Mouse (Mus musculus) testis, adult 2 months (tissue): ENCODE data around the gene Tgfbr1.
"Not testable (repeated sequence)": the region's sequence is repeated elsewhere in the genome, so short reads cannot be mapped to it uniquely, and the experiment has no call there.

Experiments
- CTCF ChIP-seq: fragments of 200-500 bp; IDR thresholded peaks from 2 replicates; pipeline ENCODE4 v1.5.1; 2012; ENCODE audit warnings: low read depth, mild to moderate bottlenecking, inconsistent platforms, low read length, moderate library complexity; ENCODE audit not compliant: control insufficient read depth, insufficient read depth, insufficient replicate concordance
- POLR2A ChIP-seq: fragments of 200-500 bp; IDR thresholded peaks from 2 replicates; pipeline ENCODE4 v1.6.1; 2012; ENCODE audit warnings: low read depth, mild to moderate bottlenecking, inconsistent platforms, low read length, moderate library complexity; ENCODE audit not compliant: control insufficient read depth

DNA sequence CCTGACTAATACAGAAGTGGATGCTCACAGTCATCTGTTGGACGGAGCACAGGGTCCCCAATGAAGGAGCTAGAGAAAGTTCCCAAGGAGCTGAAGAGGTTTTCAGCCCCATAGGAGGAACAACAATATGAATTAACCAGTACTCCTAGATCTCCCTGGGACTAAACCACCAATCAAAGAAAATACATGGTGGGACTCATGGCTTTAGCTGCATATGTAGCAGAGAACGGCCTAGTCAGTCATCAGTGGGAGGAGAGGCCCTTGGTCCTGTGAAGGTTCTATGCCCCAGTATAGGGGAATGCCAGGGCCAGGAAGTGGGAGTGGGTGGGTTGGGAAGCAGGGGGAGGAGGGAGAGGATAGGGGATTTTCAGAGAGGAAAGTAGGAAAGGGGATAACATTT is 38.9 kb downstream of the Tgfbr1 start:
- not testable (repeated sequence) for TF ChIP-seq CTCF, POLR2A
